Mouse (Mus musculus) C2C12 (cell line): Measurements from ENCODE around the gene Gja8. TPM values are rescaled to one million over a fixed set of nuclear protein-coding genes. Genes with fewer than 3 reads are reported as not detected.

ENCODE experiments used
- H3K27me3 ChIP-seq: one replicate; pipeline ENCODE4 v1.6.1; 2011; ENCODE audit not compliant: control insufficient read depth, insufficient read depth, insufficient read length
- H3K36me3 ChIP-seq: one replicate; pipeline ENCODE4 v1.6.1; 2011; ENCODE audit not compliant: control insufficient read depth, insufficient read depth
- H3K4me3 ChIP-seq: one replicate; pipeline ENCODE4 v1.5.1; 2011; ENCODE audit warnings: mild to moderate bottlenecking, control low read depth; ENCODE audit not compliant: poor library complexity, insufficient read depth, severe bottlenecking
- H3K79me2 ChIP-seq: one replicate; pipeline ENCODE4 v1.6.1; 2011; ENCODE audit not compliant: control insufficient read depth, insufficient read depth
- H3K79me3 ChIP-seq: one replicate; pipeline ENCODE4 v1.6.1; 2011; ENCODE audit warnings: low read depth, control low read depth
- H3ac ChIP-seq: one replicate; pipeline ENCODE3; 2011; ENCODE audit warnings: low read depth; ENCODE audit not compliant: control insufficient read depth, insufficient read length
- CEBPB ChIP-seq: IDR thresholded peaks from one replicate; pipeline ENCODE4 v1.6.1; 2011; ENCODE audit warnings: low read depth, mild to moderate bottlenecking, control low read depth, moderate library complexity
- CTCF ChIP-seq: IDR thresholded peaks from one replicate; pipeline ENCODE4 v1.5.1; 2011; ENCODE audit not compliant: control insufficient read depth, insufficient read depth, insufficient read length
- FOSL1 ChIP-seq: IDR thresholded peaks from one replicate; pipeline ENCODE4 v1.8.0; 2011; ENCODE audit warnings: mild to moderate bottlenecking, low read length; ENCODE audit not compliant: poor library complexity, insufficient read depth, severe bottlenecking
- MAX ChIP-seq: IDR thresholded peaks from one replicate; pipeline ENCODE4 v1.6.1; 2011; ENCODE audit warnings: mild to moderate bottlenecking, control low read depth
- MYOD1 ChIP-seq: IDR thresholded peaks from one replicate; pipeline ENCODE4 v1.6.1; 2011; ENCODE audit warnings: low read depth; ENCODE audit not compliant: control insufficient read depth, insufficient read length
- MYOG ChIP-seq: IDR thresholded peaks from one replicate; pipeline ENCODE4 v1.6.1; 2011; ENCODE audit not compliant: control insufficient read depth, insufficient read length; ENCODE audit errors: extremely low read depth
- USF1 ChIP-seq: IDR thresholded peaks from one replicate; pipeline ENCODE4 v1.6.1; 2011; ENCODE audit warnings: low read depth, mild to moderate bottlenecking, control low read depth, moderate library complexity
- polyA plus RNA-seq: library from polyadenylated mRNA; unstranded; fragments of >200 nt; fragmentation: generic; extraction: Trizol; gene quantifications from one replicate; pipeline ENCODE4 v1.2.1, GENCODE M21; 2012; ENCODE audit warnings: missing spikeins

The Gja8 gene
- polyA plus RNA-seq, 1 experiment: not detected

- no peaks in the 10 kb centered on the region for H3K27me3 ChIP-seq
- H3K36me3 ChIP-seq: no peaks in the 10 kb centered on the region
- TF ChIP-seq MYOG (no peak), MYOD1 (no peak), MAX (no peak)
- no peak overlapping the region for H3ac ChIP-seq
- H3K79me3 ChIP-seq: no peaks in the 10 kb centered on the region
- H3K4me3 ChIP-seq: no peak overlapping the region
- H3K79me2 ChIP-seq: no peaks in the 10 kb centered on the region
Observed at GRCm38 (mm10) chr3:96953489-96954233, 27.8 kb upstream of the Gja8 start.

- Histone ChIP-seq H3K79me3 (no peaks in the 10 kb centered on the region), H3ac (no peak overlapping the region), H3K79me2 (no peaks in the 10 kb centered on the region), H3K27me3 (no peaks in the 10 kb centered on the region), H3K36me3 (no peaks in the 10 kb centered on the region), H3K4me3 (no peak overlapping the region)
- TF ChIP-seq MYOG: no peak
Observed at GRCm38 (mm10) chr3:96942706-96943105, 16.9 kb upstream of the Gja8 start.

GRCm38 (mm10) chr3:96938738-96939137 is 12.9 kb upstream of the Gja8 start:
- no peak overlapping the region for H3K4me3 ChIP-seq

GRCm38 (mm10) chr3:96937606-96938005 is 11.8 kb upstream of the Gja8 start:
- H3K36me3 ChIP-seq: no peaks in the 10 kb centered on the region
- H3K27me3 ChIP-seq: peaks cover 5% of the 10 kb centered on the region
- no peak overlapping the region for H3ac ChIP-seq
- H3K79me2 ChIP-seq: no peaks in the 10 kb centered on the region
- H3K79me3 ChIP-seq: no peaks in the 10 kb centered on the region
- H3K4me3 ChIP-seq: no peak overlapping the region
- TF ChIP-seq CTCF (no peak), MYOD1 (no peak), USF1 (no peak), MAX (no peak), FOSL1 (no peak), CEBPB (no peak), MYOG (no peak)

More at GRCm38 (mm10) chr3:96938738-96939137, 12.9 kb upstream of the Gja8 start:
- H3ac ChIP-seq: no peak overlapping the region
- H3K36me3 ChIP-seq: no peaks in the 10 kb centered on the region
- H3K27me3 ChIP-seq: peaks cover 5% of the 10 kb centered on the region
- TF ChIP-seq MAX (no peak), CTCF (peak; percentile 87)
- no peaks in the 10 kb centered on the region for H3K79me3 ChIP-seq
- H3K79me2 ChIP-seq: no peaks in the 10 kb centered on the region

GRCm38 (mm10) chr3:96936241-96936640 is 10.4 kb upstream of the Gja8 start:
- Histone ChIP-seq H3ac (no peak overlapping the region), H3K27me3 (peaks cover 9% of the 10 kb centered on the region)

GRCm38 (mm10) chr3:96931261-96931681 is 5.5 kb upstream of the Gja8 start:
- TF ChIP-seq FOSL1 (no peak), CEBPB (no peak)
- Histone ChIP-seq H3K79me2 (no peaks in the 10 kb centered on the region), H3K36me3 (no peaks in the 10 kb centered on the region), H3ac (no peak overlapping the region), H3K79me3 (no peaks in the 10 kb centered on the region), H3K27me3 (peaks cover 9% of the 10 kb centered on the region), H3K4me3 (no peak overlapping the region)

More at GRCm38 (mm10) chr3:96936241-96936640, 10.4 kb upstream of the Gja8 start:
- Histone ChIP-seq H3K79me2 (no peaks in the 10 kb centered on the region), H3K79me3 (no peaks in the 10 kb centered on the region), H3K4me3 (no peak overlapping the region), H3K36me3 (no peaks in the 10 kb centered on the region)
- TF ChIP-seq MYOG (no peak), USF1 (no peak), CTCF (peak; percentile 30)

- peaks cover 4% of the 10 kb centered on the region for H3K27me3 ChIP-seq
- H3K79me3 ChIP-seq: no peaks in the 10 kb centered on the region
- H3K4me3 ChIP-seq: no peak overlapping the region
- TF ChIP-seq MYOD1: no peak
- no peak for TF ChIP-seq FOSL1
- TF ChIP-seq USF1: no peak
- TF ChIP-seq MYOG: no peak
- no peak for TF ChIP-seq CEBPB
- TF ChIP-seq CTCF: no peak
- TF ChIP-seq MAX: no peak
- H3K79me2 ChIP-seq: no peaks in the 10 kb centered on the region
- no peak overlapping the region for H3ac ChIP-seq
- H3K36me3 ChIP-seq: no peaks in the 10 kb centered on the region
Observed at GRCm38 (mm10) chr3:96924631-96925030, 1.2 kb downstream of the Gja8 start.
